Mouse (Mus musculus): ENCODE data around the gene Sccpdh.
"Not testable (repeated sequence)": the region's sequence is repeated elsewhere in the genome, so short reads cannot be mapped to it uniquely, and the experiment has no call there.

The Sccpdh gene

GRCm38 (mm10) chr1:179668836-179669537 lies 977 bp downstream of the Sccpdh start:
- DNase-seq = peak; percentile 46

GRCm38 (mm10) chr1:179674355-179674754 lies 6.3 kb downstream of the Sccpdh start:
- DNase-seq = no peak

- no peak for DNase-seq
These were observed 9.0 kb downstream of the Sccpdh start for GRCm38 (mm10) chr1:179677031-179677430.

GRCm38 (mm10) chr1:179679326-179679725 lies 11.3 kb downstream of the Sccpdh start:
- no peak for DNase-seq

GRCm38 (mm10) chr1:179682753-179683152 lies 14.7 kb downstream of the Sccpdh start:
- DNase-seq = not testable (repeated sequence)

- DNase-seq = no peak
These were observed 18.3 kb downstream of the Sccpdh start for GRCm38 (mm10) chr1:179686348-179686747.

GRCm38 (mm10) chr1:179686781-179687180 lies 18.8 kb downstream of the Sccpdh start:
- no peak for DNase-seq

- DNase-seq = no peak
These were observed 19.3 kb downstream of the Sccpdh start for GRCm38 (mm10) chr1:179687305-179687704.

GRCm38 (mm10) chr1:179687966-179688365 lies 20.0 kb downstream of the Sccpdh start:
- DNase-seq = no peak

- DNase-seq = no peak
These were observed 20.4 kb downstream of the Sccpdh start for GRCm38 (mm10) chr1:179688415-179688814.

GRCm38 (mm10) chr1:179688914-179689313 lies 20.9 kb downstream of the Sccpdh start:
- no peak for DNase-seq

- DNase-seq = no peak
These were observed 21.5 kb downstream of the Sccpdh start for GRCm38 (mm10) chr1:179689479-179689878.

- no peak for DNase-seq
These were observed 36.1 kb downstream of the Sccpdh start for GRCm38 (mm10) chr1:179704150-179704549.

- peak; percentile 10 for DNase-seq
These were observed 37.1 kb downstream of the Sccpdh start for GRCm38 (mm10) chr1:179705154-179705553.

- DNase-seq = peak; percentile 63
These were observed 41.4 kb downstream of the Sccpdh start for GRCm38 (mm10) chr1:179709390-179709789.

- DNase-seq = no peak
These were observed 42.7 kb downstream of the Sccpdh start for GRCm38 (mm10) chr1:179710739-179711138.

- no peak for DNase-seq
These were observed 44.6 kb downstream of the Sccpdh start for GRCm38 (mm10) chr1:179712658-179713057.

GRCm38 (mm10) chr1:179713367-179713766 lies 45.4 kb downstream of the Sccpdh start:
- DNase-seq = no peak

GRCm38 (mm10) chr1:179715289-179715688 lies 47.3 kb downstream of the Sccpdh start:
- DNase-seq = not testable (repeated sequence)

- no peak for DNase-seq
These were observed 47.8 kb downstream of the Sccpdh start for GRCm38 (mm10) chr1:179715786-179716185.

- no peak for DNase-seq
These were observed 54.9 kb downstream of the Sccpdh start for GRCm38 (mm10) chr1:179722811-179723469.

GRCm38 (mm10) chr1:179728661-179729060 lies 60.7 kb downstream of the Sccpdh start:
- no peak for DNase-seq

- DNase-seq = no peak
These were observed 63.4 kb downstream of the Sccpdh start for GRCm38 (mm10) chr1:179731391-179731790.

Measured in lung, postnatal 10 days (tissue).